Mouse (Mus musculus) forebrain, embryonic 11.5 days (tissue): ENCODE measurements at regions not wholly inside any gene's neighbourhood (a gene's known extent, or its start where the extent isn't known, plus 50 kb on each side); places are given as distances from the start of the nearest gene placed in this dataset.

Source experiments
- ATAC-seq: fragments of 200-750 bp; cut with Nextera tagmentation; replicated peaks from 2 replicates; pipeline ENCODE4 v1.8.0; 2017; ENCODE audit warnings: moderate TSS enrichment; ENCODE audit not compliant: low FRiP score
- DNase-seq: peaks from one replicate; pipeline ENCODE4 v3.0.0-alpha.2; 2017; ENCODE audit warnings: low spot score
- H3K27ac ChIP-seq: fragments of 300-500 bp; sonication (generic); 2 replicates; pipeline ENCODE4 v1.5.1; 2014; ENCODE audit warnings: low read depth, low read length
- H3K27me3 ChIP-seq: fragments of 300-500 bp; sonication (generic); 2 replicates; pipeline ENCODE4 v1.6.1; 2014; ENCODE audit warnings: mild to moderate bottlenecking, low read length, mixed read lengths; ENCODE audit not compliant: control insufficient read depth, insufficient read depth
- H3K36me3 ChIP-seq: fragments of 300-500 bp; sonication (generic); 2 replicates; pipeline ENCODE4 v1.6.1; 2014; ENCODE audit warnings: mild to moderate bottlenecking, low read length, moderate library complexity, mixed read lengths; ENCODE audit not compliant: control insufficient read depth, insufficient read depth
- H3K4me1 ChIP-seq: fragments of 300-500 bp; sonication (generic); replicated peaks from 2 replicates; pipeline ENCODE4 v1.6.1; 2014; ENCODE audit warnings: low read length, mixed read lengths; ENCODE audit not compliant: control insufficient read depth, insufficient read depth
- H3K4me2 ChIP-seq: fragments of 300-500 bp; sonication (generic); 2 replicates; pipeline ENCODE4 v1.6.1; 2014; ENCODE audit warnings: low read depth, mild to moderate bottlenecking, low read length, moderate library complexity, mixed read lengths; ENCODE audit not compliant: severe bottlenecking
- H3K4me3 ChIP-seq: fragments of 300-500 bp; sonication (generic); 2 replicates; pipeline ENCODE4 v1.5.1; 2014; ENCODE audit warnings: low read depth, low read length
- H3K9ac ChIP-seq: fragments of 300-500 bp; sonication (generic); 2 replicates; pipeline ENCODE4 v1.6.1; 2014; ENCODE audit warnings: low read length
- H3K9me3 ChIP-seq: fragments of 300-500 bp; sonication (generic); 2 replicates; pipeline ENCODE4 v1.6.1; 2016; ENCODE audit warnings: low read length, mixed read lengths; ENCODE audit not compliant: control insufficient read depth
- WGBS: fragments of 180-500 bp; shearing (Covaris S2); extraction: QIAGEN DNeasy Blood & Tissue Kit; methylation state at CpG from one replicate; pipeline ENCODE4 v1.1.7; 2014; 5-methylcytosine and 5-hydroxymethylcytosine counted together

DNA sequence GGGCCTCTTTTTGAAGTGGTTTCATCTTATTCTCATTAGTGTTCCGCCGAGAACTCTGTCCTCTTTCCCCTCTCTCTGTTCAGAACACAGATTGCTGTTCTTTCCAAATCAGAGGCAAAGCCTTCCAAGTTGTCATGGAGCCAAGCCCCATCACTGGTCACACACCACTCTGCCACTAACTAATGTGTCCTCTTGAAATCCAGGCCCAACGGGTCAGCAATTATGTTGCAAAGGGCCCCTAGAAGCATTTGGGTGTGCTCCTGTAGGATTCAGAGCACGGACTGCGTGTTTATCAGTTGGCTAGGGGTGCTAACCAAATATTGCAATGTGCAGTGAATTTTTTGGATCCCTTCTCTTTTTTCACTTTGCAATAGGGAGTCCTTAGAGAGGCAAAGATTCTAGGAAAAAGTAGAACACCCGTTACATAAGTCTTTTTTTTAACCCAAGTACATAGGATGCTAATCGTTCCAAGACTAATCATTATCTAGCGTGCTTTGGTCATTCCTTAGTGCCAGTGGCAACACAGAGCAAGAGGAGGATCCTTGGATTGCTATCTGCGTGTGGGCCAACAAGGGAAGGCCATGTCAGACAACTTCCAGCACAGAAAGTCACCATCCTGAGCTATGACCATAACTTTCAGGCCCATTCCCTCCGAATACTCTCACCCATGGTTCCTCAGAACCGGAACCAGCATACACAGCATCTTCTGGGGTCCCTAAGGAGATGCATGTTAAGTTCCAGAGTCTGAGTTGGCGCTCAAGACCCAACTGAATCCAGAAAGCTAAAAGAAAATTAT, 99.8 kb upstream of the Cd180 start:
- H3K9me3 ChIP-seq: no peaks in the 10 kb centered on the region
- no peak overlapping the region for H3K9ac ChIP-seq
- H3K4me3 ChIP-seq: no peak overlapping the region
- no peaks in the 10 kb centered on the region for H3K36me3 ChIP-seq
- DNase-seq (no peak), ATAC-seq (no peak)
- no peaks in the 10 kb centered on the region for H3K27me3 ChIP-seq
- no peak overlapping the region for H3K4me2 ChIP-seq
- 90% methylated on average over 12 of the region's 12 CpGs for WGBS
- no peak overlapping the region for H3K27ac ChIP-seq
- no peaks in the 10 kb centered on the region for H3K4me1 ChIP-seq

DNA sequence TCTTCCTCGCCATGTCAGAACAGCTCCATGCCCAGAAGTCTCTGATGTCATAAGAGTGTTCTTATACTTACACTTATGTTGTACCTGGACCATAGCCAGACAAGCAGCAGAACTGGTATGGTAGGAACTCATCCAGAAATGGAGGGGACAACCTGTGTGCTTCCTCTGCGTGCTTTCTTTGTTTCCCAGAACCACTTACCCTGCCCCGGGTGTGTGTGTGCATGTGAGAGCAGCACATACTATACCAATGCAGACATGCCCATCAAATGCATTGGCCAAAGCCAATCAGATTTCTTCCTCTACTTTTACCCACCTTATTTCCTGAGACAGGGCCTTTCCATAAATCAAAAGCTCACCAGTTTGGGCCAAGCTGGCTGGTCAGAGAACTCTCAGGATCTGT, 99.2 kb upstream of the Cd180 start:
- 91% methylated on average over 3 of the region's 3 CpGs for WGBS

DNA sequence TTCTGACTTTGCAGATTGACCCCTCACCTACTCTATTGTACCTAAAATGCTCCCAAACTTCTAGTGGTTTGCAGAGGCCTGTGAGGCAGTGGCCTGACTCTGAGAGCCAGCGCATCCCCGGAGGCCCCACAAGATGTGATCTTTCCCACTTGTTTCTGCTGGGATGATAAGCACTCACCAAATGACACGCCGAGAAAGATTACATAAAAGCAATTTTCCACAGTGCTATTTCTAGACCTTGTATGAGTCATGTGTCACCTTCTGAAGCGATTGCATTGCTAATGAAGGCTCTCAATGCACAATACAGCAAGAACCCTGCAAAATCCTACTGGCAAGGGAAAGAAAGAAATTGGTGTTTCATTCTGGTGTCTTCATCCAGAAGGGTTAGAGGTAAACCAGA, 97.8 kb upstream of the Cd180 start:
- H3K9ac ChIP-seq: no peak overlapping the region
- H3K27me3 ChIP-seq: no peaks in the 10 kb centered on the region
- WGBS: 89% methylated on average over 5 of the region's 5 CpGs
- H3K36me3 ChIP-seq: no peaks in the 10 kb centered on the region
- no peak for DNase-seq
- H3K9me3 ChIP-seq: no peaks in the 10 kb centered on the region
- no peak overlapping the region for H3K4me3 ChIP-seq
- ATAC-seq: no peak
- H3K4me2 ChIP-seq: no peak overlapping the region
- H3K4me1 ChIP-seq: no peaks in the 10 kb centered on the region
- no peak overlapping the region for H3K27ac ChIP-seq

More for the DNA sequence above, 99.2 kb upstream of the Cd180 start:
- Histone ChIP-seq H3K9me3 (no peaks in the 10 kb centered on the region), H3K4me1 (no peaks in the 10 kb centered on the region), H3K27ac (no peak overlapping the region), H3K4me3 (no peak overlapping the region), H3K4me2 (no peak overlapping the region), H3K27me3 (no peaks in the 10 kb centered on the region), H3K9ac (no peak overlapping the region), H3K36me3 (no peaks in the 10 kb centered on the region)
- no peak for ATAC-seq
- DNase-seq: no peak

DNA sequence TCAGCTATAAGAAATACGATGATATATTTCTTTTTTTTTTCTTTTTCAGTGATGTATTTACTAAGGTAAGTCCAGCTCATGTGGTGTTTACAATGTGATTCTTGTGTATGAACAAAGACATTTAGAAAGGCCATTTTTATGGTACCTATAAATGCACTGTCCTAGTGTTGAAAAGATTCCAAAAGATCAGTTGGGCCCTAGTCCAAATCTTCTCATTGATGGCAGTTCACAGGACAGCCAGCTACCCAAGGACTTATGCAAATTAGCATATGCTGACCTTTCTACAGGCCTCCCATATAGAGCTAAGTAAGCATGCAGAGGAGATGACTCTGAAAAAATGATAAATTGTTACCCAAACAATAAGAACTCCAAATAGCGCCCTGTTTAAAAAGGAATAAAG, 97.3 kb upstream of the Cd180 start:
- no peaks in the 10 kb centered on the region for H3K27me3 ChIP-seq
- no peak overlapping the region for H3K4me3 ChIP-seq
- no peaks in the 10 kb centered on the region for H3K36me3 ChIP-seq
- H3K9me3 ChIP-seq: no peaks in the 10 kb centered on the region
- DNase-seq (no peak), ATAC-seq (no peak)
- WGBS: 87% methylated on average over 2 of the region's 2 CpGs
- no peak overlapping the region for H3K27ac ChIP-seq
- H3K9ac ChIP-seq: no peak overlapping the region
- H3K4me2 ChIP-seq: no peak overlapping the region
- H3K4me1 ChIP-seq: no peaks in the 10 kb centered on the region

DNA sequence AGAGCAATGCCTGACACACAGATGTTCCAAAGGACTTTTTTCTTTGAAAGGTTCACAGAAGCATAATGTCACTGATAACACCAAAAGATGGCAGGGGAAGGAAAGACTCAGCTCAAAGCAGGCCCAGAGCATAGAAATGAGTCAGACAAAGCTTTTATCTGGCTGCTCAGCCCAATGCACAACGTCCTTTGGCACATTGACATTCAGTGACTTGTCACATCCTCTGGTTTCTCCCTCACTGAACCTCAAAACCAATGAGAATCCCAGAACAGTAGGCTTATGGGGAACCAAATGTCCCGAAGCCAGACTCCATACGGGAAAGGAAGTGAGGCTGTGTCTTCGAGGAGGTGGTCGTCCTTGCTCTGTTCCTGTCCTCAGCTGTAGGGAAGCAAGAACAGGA, 95.2 kb upstream of the Cd180 start:
- H3K9me3 ChIP-seq: no peaks in the 10 kb centered on the region
- H3K4me3 ChIP-seq: no peak overlapping the region
- WGBS: 78% methylated on average over 5 of the region's 5 CpGs
- H3K4me1 ChIP-seq: no peaks in the 10 kb centered on the region
- H3K4me2 ChIP-seq: no peak overlapping the region
- no peak overlapping the region for H3K9ac ChIP-seq
- no peaks in the 10 kb centered on the region for H3K27me3 ChIP-seq
- no peak for ATAC-seq
- no peak overlapping the region for H3K27ac ChIP-seq
- DNase-seq: no peak
- H3K36me3 ChIP-seq: no peaks in the 10 kb centered on the region

DNA sequence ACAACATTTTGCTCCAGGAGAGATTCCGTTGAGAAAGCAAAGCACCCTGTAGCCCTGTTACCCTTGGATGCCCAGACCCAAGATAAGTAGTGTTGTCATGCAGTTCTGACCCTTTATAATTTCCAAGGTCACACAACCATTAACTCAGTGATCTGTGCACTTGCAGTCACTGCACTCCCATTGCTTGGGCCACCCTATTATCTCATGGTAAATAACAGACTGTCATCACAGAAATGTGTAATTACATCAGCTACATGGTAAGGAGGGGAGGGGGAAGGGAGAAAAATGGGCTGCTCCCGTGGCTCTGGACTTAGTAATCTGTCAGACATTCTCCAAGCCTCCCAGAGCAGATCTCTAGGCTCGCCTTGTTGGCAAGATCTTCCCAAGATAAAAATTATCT, 93.8 kb upstream of the Cd180 start:
- H3K4me1 ChIP-seq: no peaks in the 10 kb centered on the region
- H3K27me3 ChIP-seq: no peaks in the 10 kb centered on the region
- WGBS: 67% methylated on average over 3 of the region's 3 CpGs
- H3K36me3 ChIP-seq: no peaks in the 10 kb centered on the region
- ATAC-seq (no peak), DNase-seq (no peak)
- no peak overlapping the region for H3K4me2 ChIP-seq
- H3K4me3 ChIP-seq: no peak overlapping the region
- H3K9ac ChIP-seq: no peak overlapping the region
- H3K27ac ChIP-seq: no peak overlapping the region
- no peaks in the 10 kb centered on the region for H3K9me3 ChIP-seq

DNA sequence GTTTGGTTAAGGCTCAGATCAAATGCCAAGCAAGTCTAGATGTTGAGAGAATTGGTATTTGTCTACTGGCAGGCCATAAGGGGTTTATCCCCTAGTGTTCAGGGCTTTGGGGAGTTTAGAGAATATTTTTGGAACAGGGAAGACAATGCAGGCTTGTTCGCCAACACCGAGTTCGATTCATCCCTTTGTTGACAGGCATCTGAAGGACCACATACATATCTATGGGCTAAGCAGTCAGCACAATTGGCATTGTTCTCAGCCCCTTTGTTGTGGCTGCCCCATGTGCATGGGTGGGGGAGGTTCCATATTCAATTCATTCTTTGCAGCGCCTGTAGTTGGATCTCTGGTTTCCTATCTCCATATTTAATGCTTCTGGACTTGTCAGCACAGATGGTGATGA, 93.3 kb upstream of the Cd180 start:
- no peak overlapping the region for H3K27ac ChIP-seq
- 64% methylated on average over 4 of the region's 4 CpGs for WGBS
- H3K4me3 ChIP-seq: no peak overlapping the region
- H3K27me3 ChIP-seq: no peaks in the 10 kb centered on the region
- H3K9ac ChIP-seq: no peak overlapping the region
- no peaks in the 10 kb centered on the region for H3K4me1 ChIP-seq
- no peaks in the 10 kb centered on the region for H3K9me3 ChIP-seq
- ATAC-seq (no peak), DNase-seq (no peak)
- no peaks in the 10 kb centered on the region for H3K36me3 ChIP-seq
- H3K4me2 ChIP-seq: no peak overlapping the region

DNA sequence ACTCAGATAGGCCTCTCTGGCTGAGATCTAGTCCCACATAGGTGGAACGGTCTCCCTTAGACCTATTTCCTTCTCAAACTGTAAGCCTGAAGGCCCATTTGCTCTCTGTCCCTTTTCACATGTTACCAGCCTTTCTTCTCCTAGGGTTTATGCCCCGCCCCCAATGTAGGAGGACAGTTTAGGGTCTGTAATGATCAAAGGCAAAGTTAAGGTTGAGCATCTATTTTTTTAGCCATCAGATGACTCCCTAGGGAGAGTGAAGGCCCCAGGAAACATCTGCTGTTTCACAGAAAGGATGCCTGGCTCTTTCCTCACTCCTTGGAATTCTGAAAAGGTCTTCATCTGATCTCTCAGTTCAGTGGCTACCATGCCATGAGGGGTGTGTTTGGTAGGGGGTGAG, 68.9 kb upstream of the Cd180 start:
- Histone ChIP-seq H3K27me3 (no peaks in the 10 kb centered on the region), H3K9ac (no peak overlapping the region), H3K4me3 (no peak overlapping the region), H3K9me3 (no peaks in the 10 kb centered on the region), H3K4me2 (no peak overlapping the region), H3K36me3 (no peaks in the 10 kb centered on the region), H3K4me1 (no peaks in the 10 kb centered on the region), H3K27ac (no peak overlapping the region)
- 91% methylated on average over 2 of the region's 2 CpGs for WGBS
- ATAC-seq (no peak), DNase-seq (peak; percentile 9)

DNA sequence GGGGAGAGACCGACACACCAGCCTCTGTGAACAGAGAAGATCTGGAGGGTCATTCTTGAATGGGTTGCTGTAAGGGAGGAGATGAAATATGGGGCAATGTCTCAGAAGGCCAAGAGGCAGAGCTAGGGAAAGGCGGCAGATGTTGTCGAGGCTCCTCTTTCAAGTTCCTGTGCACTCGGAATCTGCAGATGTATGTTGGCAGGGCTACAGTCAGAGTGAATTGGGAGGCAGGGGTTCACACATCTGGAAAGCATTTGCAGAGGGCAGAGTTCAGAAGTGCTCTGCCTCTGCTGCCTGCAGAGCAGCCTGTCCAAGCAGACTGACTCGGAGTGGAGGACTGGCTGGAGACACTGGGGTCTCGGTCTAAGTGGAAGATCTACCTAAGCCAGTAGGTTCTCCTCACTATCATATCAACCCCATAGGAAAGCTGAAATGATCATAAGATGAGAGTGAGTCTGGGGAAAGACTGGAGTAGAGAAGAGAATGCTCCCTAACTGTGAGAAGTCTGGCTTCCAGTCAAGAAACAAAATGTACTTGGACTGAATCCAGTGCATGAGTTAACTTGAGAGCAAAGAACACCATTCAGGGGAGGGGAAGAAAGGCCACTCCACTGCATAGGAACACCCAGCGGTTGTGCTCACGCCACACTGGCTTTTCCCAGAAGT, 68.1 kb upstream of the Cd180 start:
- H3K4me1 ChIP-seq: no peaks in the 10 kb centered on the region
- no peak for ATAC-seq
- no peak overlapping the region for H3K4me3 ChIP-seq
- H3K9me3 ChIP-seq: no peaks in the 10 kb centered on the region
- H3K36me3 ChIP-seq: no peaks in the 10 kb centered on the region
- 75% methylated on average over 8 of the region's 8 CpGs for WGBS
- no peak overlapping the region for H3K9ac ChIP-seq
- H3K27ac ChIP-seq: no peak overlapping the region
- no peaks in the 10 kb centered on the region for H3K27me3 ChIP-seq
- no peak overlapping the region for H3K4me2 ChIP-seq
- DNase-seq: peak; percentile 60
